Mouse (Mus musculus): ENCODE measurements around the gene Tdp2. TPM values are rescaled to one million over a fixed set of nuclear protein-coding genes. Genes with fewer than 3 reads are reported as not detected.

Gene Tdp2
- polyA plus RNA-seq, 1 experiment from 2014 or later: 78.9 TPM

DNA sequence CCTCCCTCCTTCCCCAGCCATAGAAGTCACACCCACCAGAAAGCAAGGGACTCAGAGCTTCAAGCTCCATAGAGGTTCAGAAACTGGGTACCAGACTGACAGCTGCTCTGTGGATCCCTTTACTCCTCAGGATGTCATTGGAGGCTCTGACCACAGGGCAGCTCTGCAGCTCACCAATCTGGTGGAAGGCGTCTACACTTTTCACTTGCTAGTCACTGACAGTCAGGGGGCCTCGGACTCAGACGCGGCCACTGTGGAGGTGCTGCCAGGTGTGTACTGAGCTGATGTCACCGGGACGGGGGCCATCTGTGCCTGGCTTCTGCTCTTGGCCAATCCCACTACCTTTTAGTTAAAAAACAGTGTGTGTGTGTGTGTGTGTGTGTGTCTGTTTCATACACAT lies 50.9 kb downstream of the Tdp2 start:
- Histone ChIP-seq H3K4me2 (replicated peaks; ENCODE audit: low read depth, low read length) (no peak overlapping the region), H3K4me3 (ENCODE audit: low read depth, low read length) (no peak overlapping the region), H3K9ac (ENCODE audit: low read depth, low read length) (no peak overlapping the region), H3K4me1 (replicated peaks; ENCODE audit: control insufficient read depth, insufficient read depth, low read length) (no peaks in the 10 kb centered on the region), H3K27me3 (ENCODE audit: control insufficient read depth, insufficient read depth, low read length) (no peaks in the 10 kb centered on the region), H3K27ac (ENCODE audit: low read depth, low read length) (no peak overlapping the region), H3K36me3 (ENCODE audit: control insufficient read depth, insufficient read depth, low read length) (no peaks in the 10 kb centered on the region), H3K9me3 (ENCODE audit: control insufficient read depth, low read length) (no peaks in the 10 kb centered on the region)
- WGBS: 92% methylated on average over 6 of the region's 6 CpGs
- DNase-seq (ENCODE audit: low spot score) (no peak), ATAC-seq (ENCODE audit: low FRiP score) (no peak)

DNA sequence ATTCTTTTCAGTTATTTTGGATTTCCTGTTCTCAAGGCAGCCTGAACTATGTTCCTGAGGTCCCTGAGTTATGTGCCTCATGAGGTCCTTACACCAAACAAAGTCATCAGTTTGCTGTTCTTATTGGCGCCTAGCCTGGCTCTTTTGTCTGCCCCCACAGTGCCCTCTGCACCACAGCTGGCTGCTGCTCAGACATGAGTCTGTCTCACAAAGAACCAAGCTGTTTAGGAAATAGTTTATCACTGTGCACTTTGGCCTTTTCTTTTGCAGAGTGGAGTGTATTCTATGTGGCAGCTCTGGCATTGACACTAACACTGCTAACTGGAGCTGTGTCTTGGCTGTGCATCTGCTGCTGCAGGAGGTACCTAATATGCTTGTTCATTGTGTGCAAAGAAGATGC lies 58.1 kb downstream of the Tdp2 start:
- no peaks in the 10 kb centered on the region for H3K27me3 ChIP-seq (ENCODE audit: control insufficient read depth, insufficient read depth, low read length)
- no peak overlapping the region for H3K27ac ChIP-seq (ENCODE audit: low read depth, low read length)
- 72% methylated on average over 1 of the region's 1 CpGs for WGBS
- H3K9me3 ChIP-seq (ENCODE audit: control insufficient read depth, low read length): no peaks in the 10 kb centered on the region
- H3K36me3 ChIP-seq (ENCODE audit: control insufficient read depth, insufficient read depth, low read length): no peaks in the 10 kb centered on the region
- ATAC-seq (ENCODE audit: low FRiP score) (no peak), DNase-seq (ENCODE audit: low spot score) (no peak)
- no peak overlapping the region for H3K4me3 ChIP-seq (ENCODE audit: low read depth, low read length)
- H3K4me1 ChIP-seq (replicated peaks; ENCODE audit: control insufficient read depth, insufficient read depth, low read length): no peaks in the 10 kb centered on the region
- no peak overlapping the region for H3K4me2 ChIP-seq (replicated peaks; ENCODE audit: low read depth, low read length)
- no peak overlapping the region for H3K9ac ChIP-seq (ENCODE audit: low read depth, low read length)

Other genes starting within 250 kb of the Tdp2 start
- gene Ripor2, start 249.5 kb upstream of the Tdp2 start, polyA plus RNA-seq (2014; fragmentation: Nextera tagmentation; extraction: Ambion mirVana): 9.5 and 10.4 TPM in 2 replicates
- not detected in 2 replicates for gene Armh2, start 90.4 kb upstream of the Tdp2 start, polyA plus RNA-seq (2014; fragmentation: Nextera tagmentation; extraction: Ambion mirVana)
- 126 and 128 TPM in 2 replicates for gene Gmnn, start 69.8 kb upstream of the Tdp2 start, polyA plus RNA-seq (2014; fragmentation: Nextera tagmentation; extraction: Ambion mirVana)
- 23.4 and 39.7 TPM in 2 replicates for gene BC005537, start 30.0 kb upstream of the Tdp2 start, polyA plus RNA-seq (2014; fragmentation: Nextera tagmentation; extraction: Ambion mirVana)
- gene Acot13, start 139 bp upstream of the Tdp2 start, polyA plus RNA-seq (2014; fragmentation: Nextera tagmentation; extraction: Ambion mirVana): 51.3 and 58.6 TPM in 2 replicates
- gene D130043K22Rik, start 13.5 kb downstream of the Tdp2 start, polyA plus RNA-seq (2014; fragmentation: Nextera tagmentation; extraction: Ambion mirVana): 0.94 and 1.4 TPM in 2 replicates
- 6.0 and 7.6 TPM in 2 replicates for gene Aldh5a1, start 106.0 kb downstream of the Tdp2 start, polyA plus RNA-seq (2014; fragmentation: Nextera tagmentation; extraction: Ambion mirVana)
- 0.25 and 0.81 TPM in 2 replicates for gene Gpld1, start 111.5 kb downstream of the Tdp2 start, polyA plus RNA-seq (2014; fragmentation: Nextera tagmentation; extraction: Ambion mirVana)
- gene Mrs2, start 188.7 kb downstream of the Tdp2 start, polyA plus RNA-seq (2014; fragmentation: Nextera tagmentation; extraction: Ambion mirVana): 24.4 and 30.8 TPM in 2 replicates
- gene Dcdc2a, start 224.3 kb downstream of the Tdp2 start, polyA plus RNA-seq (2014; fragmentation: Nextera tagmentation; extraction: Ambion mirVana): 3.2 and 3.8 TPM in 2 replicates

All from hindbrain, embryonic 11.5 days (tissue).